Mouse (Mus musculus) forelimb bud, embryonic 11.5 days (tissue): ENCODE measurements around the gene Cd160.

Experiments
- DNase-seq: peaks from one replicate; pipeline ENCODE4 v3.0.0-alpha.2; 2012; ENCODE audit warnings: low read depth, low spot score

Gene Cd160

GRCm38 (mm10) chr3:96764528-96764927 is 64.6 kb downstream of the Cd160 start:
- no peak for DNase-seq

GRCm38 (mm10) chr3:96759695-96760094 is 69.5 kb downstream of the Cd160 start:
- no peak for DNase-seq

DNA sequence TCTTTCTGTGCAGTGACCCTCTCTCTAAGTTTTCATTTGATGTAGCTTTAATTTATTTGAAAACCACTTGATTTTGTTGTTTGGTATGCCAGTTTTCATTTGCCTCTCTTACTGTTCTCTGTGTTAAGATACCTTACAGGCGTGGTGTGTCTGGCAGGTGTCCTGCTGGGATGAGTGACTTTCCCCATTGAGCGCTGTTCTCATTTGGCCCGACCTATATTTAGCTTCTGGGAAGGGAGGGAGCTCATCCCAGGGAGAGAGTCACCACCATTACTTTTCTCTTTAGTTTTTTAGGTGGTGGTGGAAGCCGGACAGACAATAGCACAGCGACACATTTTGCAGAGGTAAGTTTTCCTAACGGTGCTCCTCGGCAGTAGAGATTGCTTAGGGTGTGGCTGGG is 71.5 kb downstream of the Cd160 start:
- no peak for DNase-seq

DNA sequence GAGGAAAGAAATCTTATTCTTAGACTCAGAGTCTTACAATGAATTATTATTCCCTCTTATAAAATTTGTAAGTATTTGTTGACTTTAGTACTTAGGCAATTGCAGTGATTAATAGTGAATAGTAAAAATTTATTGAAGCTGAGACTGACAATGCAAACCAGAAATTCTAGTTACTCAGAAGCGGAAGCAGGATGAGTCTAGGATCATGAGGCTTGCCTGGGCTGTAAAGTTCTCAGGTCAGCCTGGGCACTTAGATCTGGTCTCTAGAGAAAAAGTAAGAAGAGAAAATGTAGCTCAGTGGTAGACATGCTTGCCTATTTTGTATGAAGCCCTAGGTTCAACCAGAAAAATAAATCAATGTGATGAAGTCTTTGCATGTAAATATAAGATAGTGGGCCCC is 73.2 kb downstream of the Cd160 start:
- DNase-seq, result no peak
